Mouse (Mus musculus): ENCODE results near the gene Tnks1bp1.
A peak's percentile ranks its signal among the peaks of the same experiment; 100 is the strongest.

The Tnks1bp1 gene

DNA sequence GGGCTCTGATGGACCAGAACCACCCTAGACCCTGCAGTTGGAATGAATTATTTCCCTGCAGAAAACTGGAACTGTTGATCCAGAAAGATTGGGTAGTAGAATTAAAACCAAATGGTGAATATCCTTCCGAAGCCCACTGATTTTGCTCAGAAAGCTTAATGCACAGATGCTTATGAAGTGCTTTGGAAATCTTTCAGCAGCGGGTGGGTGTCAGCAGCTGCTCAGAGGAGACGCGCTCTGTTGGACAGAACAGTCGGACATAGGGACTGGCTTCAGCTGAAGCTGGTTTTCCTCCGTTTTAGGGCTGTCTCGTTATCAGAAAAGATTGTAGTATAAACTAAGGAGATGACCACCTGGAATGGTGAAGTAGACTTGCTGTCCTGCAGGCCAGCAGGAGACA lies 4.2 kb upstream of the Tnks1bp1 start:
- DNase-seq = no peak

DNA sequence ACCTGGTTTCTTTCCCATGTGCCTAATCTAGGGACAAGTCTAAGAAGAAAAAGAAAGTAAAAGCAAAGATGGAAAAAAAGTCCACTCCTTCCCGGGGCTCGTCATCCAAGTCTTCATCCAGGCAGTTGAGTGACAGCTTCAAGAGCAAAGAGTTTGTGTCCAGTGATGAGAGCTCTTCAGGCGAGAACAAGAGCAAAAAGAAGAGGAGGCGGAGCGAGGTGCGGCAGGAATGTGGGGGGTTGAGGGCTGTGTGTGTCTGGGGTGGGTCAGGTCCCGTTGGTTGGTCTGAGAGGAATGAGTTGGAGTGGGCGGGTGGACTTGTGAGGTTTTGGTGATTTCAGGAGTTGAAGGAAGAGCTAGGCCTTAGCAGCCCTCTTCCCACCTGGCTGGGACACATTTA lies 1.6 kb upstream of the Tnks1bp1 start:
- peak; percentile 67 to 78 for DNase-seq

DNA sequence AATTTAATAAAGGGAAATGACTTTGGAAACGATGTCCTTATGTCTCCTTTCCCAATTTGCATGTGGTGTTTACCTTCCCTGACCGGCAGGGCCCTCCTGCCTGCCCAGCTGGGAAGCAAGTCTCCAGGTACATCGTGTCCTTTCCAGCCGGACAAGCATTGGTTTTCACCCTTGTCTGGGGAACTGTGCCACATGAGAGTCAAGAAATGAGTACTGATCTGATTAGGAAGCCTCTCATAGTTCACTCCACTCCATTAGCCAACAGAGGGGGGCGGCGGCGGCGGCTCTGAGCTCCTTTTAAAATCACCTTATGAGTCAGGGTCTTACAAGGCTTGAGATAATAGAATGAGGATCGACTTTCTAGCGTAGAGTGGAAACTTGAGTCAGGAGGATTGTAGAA lies 741 bp upstream of the Tnks1bp1 start:
- peak; percentile 50 to 65 for DNase-seq

DNA sequence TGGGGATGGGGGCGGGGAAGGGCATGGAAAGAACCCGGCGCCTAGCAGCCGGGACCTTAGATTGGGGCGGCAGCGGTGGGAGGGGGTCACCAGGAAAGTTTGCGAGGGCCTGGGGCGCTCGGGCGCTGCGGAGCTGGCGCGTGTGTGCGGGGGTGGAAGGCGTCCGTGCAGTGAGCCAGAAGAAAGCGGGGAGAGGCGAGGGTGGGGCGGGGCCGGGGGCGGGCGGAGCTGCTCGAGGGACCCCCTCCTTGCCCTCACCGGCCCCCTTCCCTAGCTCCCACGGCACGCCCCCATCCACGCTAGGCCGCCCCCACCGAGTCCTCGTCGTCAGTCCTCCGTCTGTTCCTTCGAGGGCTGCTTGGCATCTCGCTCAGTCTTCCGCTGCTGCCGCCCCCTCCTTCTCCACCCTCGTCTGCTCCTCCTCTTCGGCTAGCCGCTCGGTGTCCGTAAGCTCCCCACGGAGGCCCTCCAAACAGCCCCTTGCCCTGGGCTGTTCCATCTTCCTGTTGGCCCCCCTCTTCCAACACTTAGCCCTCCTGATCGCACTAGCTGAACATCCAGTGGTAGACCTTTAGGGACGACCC lies 438 bp downstream of the Tnks1bp1 start:
- peak; percentile 78 to 81 for DNase-seq

DNA sequence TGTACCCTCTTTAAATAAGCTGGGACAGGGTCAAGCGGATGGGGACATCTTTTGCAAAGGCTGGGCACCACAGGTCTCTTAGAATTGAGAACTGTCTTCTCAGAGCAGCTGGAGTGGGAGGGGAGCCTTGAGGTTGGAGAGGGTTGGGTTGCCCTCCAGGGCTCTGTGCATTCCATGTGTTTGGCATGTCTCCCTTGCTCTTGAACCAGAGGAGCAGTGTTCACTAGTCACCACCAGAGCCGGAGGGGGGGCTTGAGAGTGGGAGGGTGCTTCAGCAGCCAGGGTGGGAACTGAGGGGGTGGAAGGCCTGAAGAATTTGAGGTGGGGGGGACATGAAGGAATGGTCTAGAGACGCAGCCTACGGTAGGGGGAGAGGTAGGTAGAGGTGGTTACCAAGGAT lies 1.5 kb downstream of the Tnks1bp1 start:
- peak; percentile 43 to 53 for DNase-seq

- peak; percentile 84 to 86 for DNase-seq
These were observed 2.3 kb downstream of the Tnks1bp1 start for GRCm38 (mm10) chr2:85050001-85050634.

DNA sequence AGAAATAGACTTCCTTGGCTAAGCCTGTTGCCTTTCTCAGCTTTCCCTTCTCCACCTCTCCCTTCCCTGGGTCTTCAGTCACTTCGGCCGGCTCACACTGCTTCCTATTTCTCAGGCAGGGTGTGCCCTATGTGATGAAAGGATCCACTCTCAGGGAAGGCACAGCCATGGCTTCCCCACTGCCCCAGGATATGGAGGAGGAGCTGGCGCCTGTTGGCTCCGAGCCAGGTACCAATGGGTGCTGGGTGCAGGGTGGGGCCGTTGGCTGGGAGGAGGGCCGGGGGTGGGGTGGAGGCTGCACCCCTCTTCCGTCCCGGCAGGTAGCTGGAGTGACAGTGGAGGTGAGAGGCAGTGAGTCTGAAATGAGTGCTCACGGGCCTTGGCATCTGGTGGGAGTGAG lies 2.9 kb downstream of the Tnks1bp1 start:
- peak; percentile 70 to 85 for DNase-seq

- no peak for DNase-seq
These were observed 5.5 kb downstream of the Tnks1bp1 start for GRCm38 (mm10) chr2:85053192-85053816.

GRCm38 (mm10) chr2:85056711-85057110 lies 8.9 kb downstream of the Tnks1bp1 start:
- no peak for DNase-seq

DNA sequence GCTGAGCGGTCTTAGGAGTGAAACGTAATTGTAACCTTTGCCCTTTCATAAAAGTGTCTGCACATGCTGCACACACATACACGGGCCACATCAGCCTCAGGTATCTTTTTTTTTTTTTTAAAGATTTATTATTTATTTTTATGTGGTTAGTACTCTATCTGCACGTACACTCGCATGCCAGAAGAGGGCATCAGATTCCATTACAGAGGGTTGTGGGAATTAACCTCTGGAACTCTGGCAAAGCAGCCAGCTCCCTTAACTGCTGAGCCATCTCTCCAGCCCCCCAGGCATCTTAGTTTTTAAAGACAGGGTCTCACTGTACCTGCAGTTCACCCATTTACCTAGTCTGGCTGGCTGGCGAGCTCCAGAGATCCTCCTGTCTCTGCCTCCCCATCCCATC lies 11.9 kb downstream of the Tnks1bp1 start:
- DNase-seq = no peak

- DNase-seq = peak; percentile 91 to 94
These were observed 12.8 kb downstream of the Tnks1bp1 start for GRCm38 (mm10) chr2:85060591-85061060.

- DNase-seq = peak; percentile 62 to 76
These were observed 13.3 kb downstream of the Tnks1bp1 start for GRCm38 (mm10) chr2:85061107-85061541.

DNA sequence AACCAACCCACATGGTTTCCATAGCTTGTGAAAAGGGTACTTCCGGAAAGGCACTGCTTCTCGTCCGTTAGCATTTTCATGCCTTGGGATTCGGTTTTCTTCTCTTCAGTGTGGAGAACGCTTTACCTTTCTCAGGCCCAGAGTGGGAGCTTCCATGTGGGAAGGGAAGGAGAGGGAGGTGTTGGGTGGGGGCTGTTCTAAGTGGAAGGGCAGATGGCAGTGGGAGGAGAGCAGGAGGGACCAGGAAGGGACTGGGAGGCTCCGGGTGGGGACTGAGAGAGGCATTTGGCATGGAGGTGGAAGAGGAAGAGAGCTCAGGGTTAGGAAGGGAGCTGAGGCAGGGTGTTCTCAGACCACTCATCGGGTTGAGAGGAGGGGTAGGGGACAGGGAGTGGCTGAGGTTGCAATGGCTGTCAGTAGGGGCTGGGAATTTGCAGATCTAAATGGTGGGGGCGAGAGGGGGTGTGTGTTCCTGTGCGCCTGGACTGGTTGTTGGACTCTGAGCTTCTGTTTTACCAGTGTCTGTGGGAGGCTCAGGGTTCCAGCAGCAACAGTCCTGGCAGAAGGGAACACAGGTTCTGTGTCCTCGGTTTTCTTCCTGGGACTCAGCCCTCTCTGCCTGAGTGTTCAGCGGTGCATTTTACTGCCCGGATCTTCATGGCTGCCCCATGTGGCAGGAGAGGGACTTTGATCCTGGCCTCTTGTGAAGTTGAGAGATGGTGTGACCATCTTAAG lies 17.5 kb downstream of the Tnks1bp1 start:
- DNase-seq = no peak

- no peak for DNase-seq
These were observed 19.1 kb downstream of the Tnks1bp1 start for GRCm38 (mm10) chr2:85066937-85067336.

DNA sequence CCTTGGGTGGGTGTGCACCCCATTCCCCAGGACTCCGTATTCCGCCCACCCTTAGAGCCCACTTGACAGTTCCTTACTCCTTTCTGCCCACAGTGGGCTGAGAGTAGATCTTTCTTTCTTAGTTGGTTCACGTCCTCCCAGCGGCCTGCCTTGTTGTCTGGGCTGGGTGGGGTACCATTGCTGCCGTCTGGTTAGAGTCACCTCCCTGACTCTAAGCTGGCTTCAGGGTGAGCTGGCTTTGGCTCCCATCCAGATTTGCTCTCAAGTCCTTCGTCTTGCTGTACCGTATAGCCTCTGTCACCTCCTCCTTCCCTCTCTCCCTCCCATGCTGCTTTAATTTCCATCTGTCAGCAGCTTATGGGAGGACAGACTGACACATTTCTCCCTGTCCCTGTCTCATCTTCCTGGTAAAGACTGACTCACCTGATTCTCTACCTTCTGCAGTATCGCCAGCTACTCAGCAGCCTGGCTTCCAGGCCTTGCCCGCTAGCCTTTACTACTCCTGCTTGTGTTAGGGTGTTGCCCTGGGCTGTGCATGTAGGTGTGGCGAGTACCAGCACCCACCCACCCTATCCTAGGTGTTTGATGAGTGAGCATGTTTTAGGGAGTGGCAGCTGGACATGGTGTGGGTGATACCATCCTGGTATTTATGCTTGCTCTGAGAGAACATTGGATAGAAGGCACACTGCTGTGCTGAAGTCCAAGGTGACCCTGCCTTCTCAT lies 20.2 kb downstream of the Tnks1bp1 start:
- no peak for DNase-seq

GRCm38 (mm10) chr2:85068626-85069025 lies 20.8 kb downstream of the Tnks1bp1 start:
- DNase-seq = no peak

DNA sequence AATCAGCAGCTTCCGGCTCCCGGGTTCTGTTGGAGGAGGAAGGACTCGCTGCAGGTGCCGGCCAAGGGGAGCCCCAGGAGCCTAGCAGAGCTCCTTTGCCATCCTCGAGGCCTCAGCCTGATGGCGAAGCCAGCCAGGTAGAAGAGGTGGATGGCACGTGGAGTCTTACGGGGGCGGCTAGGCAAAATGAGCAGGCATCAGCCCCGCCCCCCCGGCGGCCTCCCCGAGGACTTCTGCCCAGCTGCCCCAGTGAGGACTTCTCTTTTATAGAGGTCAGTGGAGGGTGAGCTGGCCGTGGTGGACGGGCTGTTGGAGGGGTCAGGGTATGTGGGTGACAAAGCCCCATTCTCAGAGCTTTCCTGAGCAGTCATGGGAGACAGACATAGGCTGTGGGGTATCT lies 22.3 kb downstream of the Tnks1bp1 start:
- DNase-seq = no peak

DNA sequence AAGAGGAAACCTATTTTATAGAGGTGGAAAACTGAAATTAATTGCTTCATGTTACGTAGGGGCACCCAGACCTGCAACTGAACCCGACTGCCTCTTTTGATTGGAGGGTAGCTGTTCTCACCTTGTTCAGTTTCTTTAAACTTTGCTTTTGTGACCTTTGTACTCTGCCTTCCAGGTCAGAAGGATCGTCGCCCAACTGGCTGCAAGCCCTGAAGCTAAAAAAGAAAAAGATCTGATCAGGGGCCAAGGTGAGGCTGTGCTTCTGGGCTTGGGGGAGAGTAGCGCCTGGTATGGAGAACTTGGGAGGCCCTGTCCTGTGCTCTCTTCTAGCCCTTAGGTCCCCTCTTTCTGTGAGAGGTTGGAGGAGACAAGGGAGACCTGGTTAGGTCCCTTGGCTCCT lies 24.1 kb downstream of the Tnks1bp1 start:
- no peak for DNase-seq

DNA sequence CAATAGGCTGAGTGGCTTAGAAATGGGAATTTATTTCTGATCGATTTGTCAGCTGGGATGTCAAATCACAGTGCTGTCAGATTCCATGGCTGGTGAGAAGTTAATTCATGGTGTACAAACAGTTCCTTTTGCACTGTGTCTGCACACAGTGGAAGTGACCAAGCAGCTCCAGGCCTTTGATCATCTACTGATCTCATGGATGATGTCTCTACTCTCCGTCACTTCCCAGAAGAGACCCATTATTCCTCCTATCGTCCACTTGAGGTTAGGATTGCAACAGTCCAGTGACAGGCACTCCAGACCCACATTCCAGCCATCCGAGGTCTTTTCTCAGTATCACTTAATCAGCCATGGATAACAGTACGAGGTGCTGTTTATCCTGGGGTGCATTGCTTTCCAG lies 25.9 kb downstream of the Tnks1bp1 start:
- peak in 1 of 2 experiments; percentile 41 for DNase-seq

DNA sequence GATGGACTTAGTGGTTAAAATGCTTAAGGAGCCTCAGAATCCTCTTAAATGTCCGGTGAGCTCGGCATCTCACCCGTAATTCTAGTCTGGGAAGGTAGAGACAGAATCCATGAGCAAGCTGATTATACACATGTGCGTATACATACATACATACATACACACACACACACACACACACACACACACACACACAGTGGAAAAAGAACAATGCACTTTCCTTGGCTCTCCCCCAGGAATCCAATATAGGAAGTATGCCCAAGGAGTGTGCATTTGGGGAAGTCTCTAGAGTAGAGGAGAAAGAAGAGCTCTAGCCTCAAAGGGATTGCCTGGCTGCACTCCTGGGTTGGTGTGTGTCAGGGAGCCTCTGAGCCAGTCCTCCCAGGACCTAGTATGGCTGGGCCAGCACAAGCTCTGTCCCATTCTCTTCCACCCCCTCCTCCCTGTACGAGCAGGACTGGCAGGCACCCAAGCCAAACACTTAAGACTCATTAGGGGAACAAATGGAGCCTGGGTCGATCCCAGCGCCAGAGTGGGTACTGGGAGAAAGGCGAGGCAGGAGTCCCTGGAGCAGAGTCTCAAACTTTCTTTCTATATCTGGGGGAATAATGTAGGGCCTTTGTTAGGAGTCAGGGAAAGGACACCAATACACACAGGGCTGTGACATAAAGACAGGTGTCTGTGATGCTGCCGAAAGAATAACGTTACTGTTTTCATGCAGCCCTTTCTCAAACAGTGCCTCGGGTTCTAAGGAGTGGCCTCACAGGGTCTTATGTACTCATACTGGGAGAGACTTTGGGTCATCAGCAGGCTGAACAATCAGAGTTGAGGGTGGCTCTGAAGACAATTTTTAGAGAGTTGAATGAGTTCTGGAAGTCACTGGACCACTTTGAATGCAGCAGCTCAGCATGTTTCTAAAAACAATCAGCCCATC lies 41.2 kb downstream of the Tnks1bp1 start:
- DNase-seq = peak; percentile 91 to 94

GRCm38 (mm10) chr2:85091325-85091724 lies 43.5 kb downstream of the Tnks1bp1 start:
- DNase-seq = no peak

- peak; percentile 64 to 82 for DNase-seq
These were observed 45.6 kb downstream of the Tnks1bp1 start for GRCm38 (mm10) chr2:85093376-85093775.
